Mouse (Mus musculus): ENCODE measurements around the gene Nrxn2.

Gene Nrxn2

GRCm38 (mm10) chr19:6392743-6393393 lies 25.7 kb upstream of the Nrxn2 start:
- DNase-seq: no peak

- DNase-seq: no peak
These were observed 24.9 kb upstream of the Nrxn2 start for GRCm38 (mm10) chr19:6393637-6394036.

GRCm38 (mm10) chr19:6396237-6396636 lies 22.3 kb upstream of the Nrxn2 start:
- DNase-seq: no peak

- DNase-seq: peak in 1 of 2 experiments; percentile 41
These were observed 20.8 kb upstream of the Nrxn2 start for GRCm38 (mm10) chr19:6397582-6398249.

GRCm38 (mm10) chr19:6398447-6399284 lies 19.9 kb upstream of the Nrxn2 start:
- DNase-seq: peak; percentile 83 to 88

GRCm38 (mm10) chr19:6399285-6400095 lies 19.0 kb upstream of the Nrxn2 start, which contains the start of gene Rasgrp2:
Gene Rasgrp2, plus strand, starts transcription at chr19:6399340.
- peak; percentile 96 to 97 for DNase-seq

- peak in 1 of 2 experiments; percentile 72 for DNase-seq
These were observed 18.1 kb upstream of the Nrxn2 start for GRCm38 (mm10) chr19:6400096-6401086.

- peak; percentile 77 to 82 for DNase-seq
These were observed 17.3 kb upstream of the Nrxn2 start for GRCm38 (mm10) chr19:6401131-6401815.

GRCm38 (mm10) chr19:6401951-6402350 lies 16.6 kb upstream of the Nrxn2 start:
- peak in 1 of 2 experiments; percentile 39 for DNase-seq

GRCm38 (mm10) chr19:6403869-6404268 lies 14.7 kb upstream of the Nrxn2 start:
- DNase-seq: no peak

GRCm38 (mm10) chr19:6405433-6405832 lies 13.1 kb upstream of the Nrxn2 start:
- DNase-seq: no peak

GRCm38 (mm10) chr19:6407109-6407508 lies 11.4 kb upstream of the Nrxn2 start:
- no peak for DNase-seq

- DNase-seq: no peak
These were observed 10.6 kb upstream of the Nrxn2 start for GRCm38 (mm10) chr19:6407816-6408510.

GRCm38 (mm10) chr19:6408749-6409148 lies 9.8 kb upstream of the Nrxn2 start:
- DNase-seq: no peak

GRCm38 (mm10) chr19:6409176-6409575 lies 9.4 kb upstream of the Nrxn2 start:
- DNase-seq: no peak

- DNase-seq: no peak
These were observed 8.6 kb upstream of the Nrxn2 start for GRCm38 (mm10) chr19:6409936-6410335.

- no peak for DNase-seq
These were observed 5.7 kb upstream of the Nrxn2 start for GRCm38 (mm10) chr19:6412798-6413197.

- no peak for DNase-seq
These were observed 3.1 kb upstream of the Nrxn2 start for GRCm38 (mm10) chr19:6415454-6415853.

GRCm38 (mm10) chr19:6416124-6416770 lies 2.3 kb upstream of the Nrxn2 start:
- DNase-seq: no peak
